Mouse (Mus musculus): Measurements from ENCODE around the gene Ccdc167.
A peak's percentile ranks its signal among the peaks of the same experiment; 100 is the strongest.

Ccdc167 gene

DNA sequence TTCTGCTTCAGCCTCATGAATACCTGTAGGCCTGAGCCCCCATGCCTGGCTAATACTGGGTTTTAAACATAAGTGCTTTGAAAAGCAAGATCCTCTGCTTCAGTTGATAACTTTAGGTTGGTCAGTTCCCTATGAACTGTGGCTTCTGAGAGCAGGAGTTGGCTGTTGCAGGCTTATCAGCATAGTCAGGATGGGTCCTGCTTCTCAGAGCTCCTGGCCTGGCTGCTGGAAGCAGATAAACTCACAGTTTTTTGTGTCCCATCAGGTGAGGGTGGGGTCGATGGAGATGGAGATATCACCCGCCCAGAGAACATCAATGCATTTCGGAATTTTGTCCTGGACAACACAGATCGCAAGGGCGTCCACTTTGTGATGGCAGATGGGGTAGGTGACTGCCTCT, 30.1 kb downstream of the Ccdc167 start:
- no peak for DNase-seq (ENCODE audit: low read depth in 2 of 2, low spot score in 2 of 2)

DNA sequence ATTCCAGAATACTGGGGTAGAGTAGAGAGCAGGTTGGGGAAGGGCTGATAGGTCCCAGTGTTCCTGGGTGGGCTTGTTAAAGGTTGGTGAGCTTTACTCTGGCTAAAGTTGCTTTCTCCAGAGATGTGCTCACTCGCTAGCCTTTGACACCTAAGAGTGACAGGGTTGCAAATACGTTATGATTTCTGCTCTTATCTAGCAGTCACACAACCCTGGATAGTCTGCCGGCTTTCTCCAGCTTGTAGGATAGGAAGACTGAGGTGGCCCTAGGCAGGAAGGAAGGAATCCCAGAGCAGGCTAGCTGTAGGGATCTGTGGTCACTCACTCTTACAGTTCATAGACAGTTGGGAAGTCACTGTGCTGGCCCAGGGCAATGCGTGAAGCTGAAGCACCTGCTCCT, 32.6 kb downstream of the Ccdc167 start:
- no peak for DNase-seq (ENCODE audit: low read depth in 2 of 2, low spot score in 2 of 2)

DNA sequence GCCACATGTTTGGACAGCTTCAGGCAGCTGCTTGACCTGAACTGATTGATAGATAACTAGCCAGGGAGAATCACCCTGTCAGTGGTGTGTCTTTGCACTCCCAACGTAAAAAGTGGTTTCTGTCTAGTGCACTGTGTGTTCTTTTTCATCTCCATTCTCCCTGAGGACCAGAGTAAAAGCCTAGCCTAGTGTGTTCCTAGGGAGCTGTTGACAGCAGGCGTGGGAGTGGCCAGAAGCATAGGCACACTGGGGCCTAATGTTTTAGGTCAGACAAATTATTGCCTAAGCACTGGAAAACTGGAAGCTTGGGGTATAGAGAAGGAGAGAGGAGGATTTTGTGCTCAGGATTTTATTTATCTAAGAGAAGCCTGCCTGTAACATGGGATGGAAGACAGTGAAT, 33.7 kb downstream of the Ccdc167 start:
- DNase-seq (ENCODE audit: low read depth in 2 of 2, low spot score in 2 of 2) = no peak

DNA sequence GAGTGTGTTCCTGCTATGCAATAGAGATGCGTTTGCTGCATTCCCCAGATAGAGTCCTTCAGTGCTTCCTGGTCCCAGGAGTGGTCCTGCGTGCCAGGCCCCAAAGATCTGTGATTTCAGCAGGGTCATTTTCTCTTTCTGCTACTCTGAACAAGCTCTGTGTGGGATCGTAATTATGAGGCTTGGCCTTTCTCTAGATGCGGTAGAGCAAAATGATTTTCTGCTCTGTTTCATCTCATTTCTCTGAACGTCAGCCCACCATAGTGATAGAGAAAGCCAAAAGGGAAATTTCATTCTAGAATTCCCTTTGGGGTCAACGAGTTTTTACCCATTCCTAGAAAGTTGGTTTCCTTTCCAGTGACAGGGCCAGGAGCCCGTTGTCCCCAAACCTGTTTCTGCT, 34.6 kb downstream of the Ccdc167 start:
- no peak for DNase-seq (ENCODE audit: low read depth in 2 of 2, low spot score in 2 of 2)

DNA sequence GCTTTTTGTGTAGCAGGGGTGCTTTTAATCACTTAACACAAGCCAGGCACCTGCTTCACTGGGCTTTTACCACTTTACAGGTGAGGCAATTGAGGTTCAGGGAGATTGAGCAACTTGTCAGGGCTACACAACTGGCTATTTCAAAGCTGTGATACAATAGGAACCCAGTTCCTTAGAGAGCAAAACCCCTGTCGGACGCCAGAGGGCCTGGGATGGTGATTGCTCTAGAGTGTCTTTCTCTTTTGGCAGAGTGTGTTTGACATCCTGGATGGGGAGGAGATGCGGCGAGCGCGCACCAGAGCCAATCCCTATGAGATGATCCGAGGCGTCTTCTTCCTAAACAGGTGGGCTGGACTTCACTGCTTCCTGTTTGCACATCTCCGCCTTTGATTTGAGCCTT, 35.2 kb downstream of the Ccdc167 start:
- no peak for DNase-seq (ENCODE audit: low read depth in 2 of 2, low spot score in 2 of 2)

DNA sequence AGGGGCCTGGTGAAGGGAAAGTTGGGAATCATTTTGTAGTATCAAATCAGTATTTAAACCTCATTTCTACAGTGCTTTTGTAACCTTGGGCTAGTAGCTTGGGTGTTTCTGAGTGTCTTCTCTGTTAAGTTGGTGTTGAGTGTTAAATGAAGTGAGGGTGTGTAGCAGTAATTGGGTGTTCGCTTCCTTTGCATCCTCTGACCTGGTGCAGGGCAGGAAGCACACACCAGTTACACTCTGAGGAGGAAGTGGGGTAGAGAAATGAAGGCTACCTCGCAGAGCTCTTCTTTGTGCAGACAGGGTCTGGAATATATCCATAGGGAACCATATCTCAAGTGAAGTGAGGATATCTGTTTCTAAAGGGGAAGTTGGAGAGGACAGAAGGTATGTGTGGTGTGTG, 35.9 kb downstream of the Ccdc167 start:
- no peak for DNase-seq (ENCODE audit: low read depth in 2 of 2, low spot score in 2 of 2)

- no peak for DNase-seq (ENCODE audit: low read depth in 2 of 2, low spot score in 2 of 2)
These were observed 36.7 kb downstream of the Ccdc167 start for GRCm38 (mm10) chr17:29680174-29680573.

DNA sequence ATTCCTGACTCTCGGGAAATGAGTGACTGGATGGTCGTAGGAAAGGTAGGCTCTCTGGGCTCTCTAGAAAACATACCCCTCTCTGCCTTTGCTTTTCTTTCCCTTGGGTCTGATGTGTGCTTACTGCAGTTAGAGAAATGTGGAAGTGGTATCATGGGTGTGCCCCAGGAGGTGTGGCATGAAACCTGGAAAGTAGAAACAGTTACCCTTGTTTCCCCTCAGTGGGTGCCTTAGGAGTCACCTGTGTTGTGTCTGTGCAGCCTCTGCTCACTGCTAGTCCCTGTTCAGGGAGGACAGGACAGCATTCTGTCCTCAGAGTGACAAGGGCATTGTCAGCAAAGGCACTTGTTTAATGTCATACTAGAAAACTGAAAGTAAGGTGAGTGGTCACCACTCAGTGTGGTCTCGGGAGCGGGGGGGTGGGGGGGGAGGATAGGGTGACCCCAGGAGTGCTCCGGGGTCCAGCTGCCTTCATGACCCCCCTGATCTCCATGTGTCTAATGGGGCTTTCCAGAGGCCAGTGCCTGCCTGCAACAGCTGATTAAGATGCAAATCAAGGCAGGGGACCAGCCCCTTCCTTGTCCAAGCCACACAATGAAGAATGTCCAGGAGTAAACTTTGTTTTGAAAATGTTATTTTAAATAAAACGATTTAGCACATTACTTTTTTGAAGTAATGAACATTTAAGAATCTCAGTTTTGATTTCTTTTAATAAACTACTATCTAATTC, 37.6 kb downstream of the Ccdc167 start:
- no peak for DNase-seq (ENCODE audit: low read depth in 2 of 2, low spot score in 2 of 2)

GRCm38 (mm10) chr17:29678526-29678925, 38.3 kb downstream of the Ccdc167 start:
- no peak for DNase-seq (ENCODE audit: low read depth in 2 of 2, low spot score in 2 of 2)

- DNase-seq (ENCODE audit: low read depth in 2 of 2, low spot score in 2 of 2) = no peak
These were observed 43.5 kb downstream of the Ccdc167 start for GRCm38 (mm10) chr17:29673325-29673724.

DNA sequence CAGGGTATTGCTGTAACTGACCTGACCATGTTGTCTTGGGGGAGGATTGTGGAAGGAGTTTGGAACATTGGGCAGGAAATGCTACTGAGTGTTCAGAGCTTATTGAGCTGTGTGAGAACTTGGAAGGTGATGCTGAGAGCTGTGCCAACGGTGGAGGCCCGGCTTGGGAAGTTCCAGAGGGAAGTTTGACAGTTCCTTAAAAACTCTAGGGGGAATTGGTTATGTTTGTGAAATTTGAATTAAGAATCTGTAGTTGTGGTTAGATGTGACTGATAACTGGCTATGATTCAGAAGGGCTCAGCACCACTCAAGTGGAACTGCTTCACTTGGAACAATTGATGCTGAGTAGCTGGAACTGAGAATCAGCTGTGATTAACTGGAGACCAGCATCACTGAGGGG, 45.8 kb downstream of the Ccdc167 start:
- DNase-seq (ENCODE audit: low read depth in 2 of 2, low spot score in 2 of 2) = no peak

DNA sequence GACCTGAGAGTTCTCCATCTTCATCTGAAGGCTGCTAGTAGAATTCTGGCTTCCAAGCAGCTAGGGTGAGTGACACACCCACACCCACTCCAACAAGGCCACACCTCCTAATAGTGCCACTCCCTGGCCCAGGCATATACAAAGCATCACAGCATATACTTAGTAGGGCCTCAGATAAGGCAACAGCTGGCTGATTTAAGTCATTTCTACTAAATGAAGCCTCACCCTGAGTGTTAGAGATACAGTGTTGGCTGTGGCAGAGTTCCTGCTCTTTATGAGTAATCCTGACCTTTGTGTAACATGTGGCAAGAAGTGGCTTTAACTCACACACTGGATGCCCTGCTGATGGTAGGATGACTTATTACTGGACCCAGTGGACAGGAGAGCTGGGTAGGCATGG, 46.9 kb downstream of the Ccdc167 start:
- no peak for DNase-seq (ENCODE audit: low read depth in 2 of 2, low spot score in 2 of 2)

- DNase-seq (ENCODE audit: low read depth in 2 of 2, low spot score in 2 of 2) = no peak
These were observed 47.8 kb downstream of the Ccdc167 start for GRCm38 (mm10) chr17:29669030-29669429.

- no peak for DNase-seq (ENCODE audit: low read depth in 2 of 2, low spot score in 2 of 2)
These were observed 48.5 kb downstream of the Ccdc167 start for GRCm38 (mm10) chr17:29668051-29668986.

DNA sequence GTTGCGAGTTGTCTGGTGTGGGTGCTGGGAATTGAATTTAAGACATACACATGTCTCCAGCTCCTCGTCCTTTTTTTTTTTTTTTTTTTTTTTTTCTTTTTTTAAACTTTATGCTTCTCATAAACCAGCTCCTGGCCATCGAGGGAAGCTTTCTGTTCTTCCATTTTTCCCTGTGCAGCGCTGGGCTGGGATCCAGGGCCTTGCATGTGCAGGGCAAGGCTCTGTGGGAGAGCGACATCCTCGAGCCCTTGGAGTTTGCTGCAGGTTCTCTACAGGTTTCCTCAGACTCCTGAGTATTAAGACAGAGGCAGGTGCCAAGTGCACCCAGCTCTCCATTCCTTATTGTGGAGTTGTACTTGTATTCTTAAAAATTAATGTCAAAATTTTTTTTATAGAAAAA, 54.7 kb downstream of the Ccdc167 start:
- no peak for DNase-seq (ENCODE audit: low read depth in 2 of 2, low spot score in 2 of 2)

GRCm38 (mm10) chr17:29660762-29661391, 56.0 kb downstream of the Ccdc167 start:
- peak; percentile 7 to 20 for DNase-seq (ENCODE audit: low read depth in 2 of 2, low spot score in 2 of 2)

DNA sequence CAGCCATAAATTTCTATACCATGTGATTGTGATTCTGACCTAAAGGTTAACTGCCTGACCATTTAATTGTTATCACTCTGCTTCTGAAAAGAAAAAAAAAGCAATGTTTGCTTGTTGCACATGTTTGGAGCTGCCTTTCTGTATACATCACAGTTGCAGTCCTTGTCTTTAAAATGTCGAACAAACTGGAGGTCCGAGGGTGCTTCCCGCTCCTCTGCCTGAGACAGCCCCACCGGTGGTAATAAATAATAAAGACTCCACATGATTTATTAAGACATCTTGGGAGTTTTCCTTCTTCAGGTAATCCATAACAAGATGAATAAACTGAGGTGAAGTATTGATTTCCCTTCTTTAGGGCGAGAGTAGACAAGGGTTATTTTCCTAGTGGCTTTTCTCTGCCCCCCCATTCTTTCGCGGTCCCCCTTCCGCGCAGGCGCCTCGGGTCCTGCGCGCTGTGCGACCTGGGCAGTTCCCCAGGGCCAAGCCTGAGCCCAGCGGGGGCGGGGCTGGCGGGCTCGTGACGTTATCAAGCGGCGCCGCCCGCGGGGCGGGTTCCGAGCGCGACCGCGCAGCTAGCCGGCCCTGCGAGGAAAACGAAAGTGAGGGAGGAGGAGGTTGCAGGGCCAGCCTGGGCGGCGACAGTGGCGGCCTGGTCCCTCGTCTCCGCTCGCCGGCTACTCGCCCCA, 56.6 kb downstream of the Ccdc167 start, which contains the start of gene Cmtr1:
Cmtr1 (plus strand) TSS at position 520 of the 686 bp plus-strand sequence.
- DNase-seq (ENCODE audit: low read depth in 2 of 2, low spot score in 2 of 2) = peak; percentile 91 to 95

DNA sequence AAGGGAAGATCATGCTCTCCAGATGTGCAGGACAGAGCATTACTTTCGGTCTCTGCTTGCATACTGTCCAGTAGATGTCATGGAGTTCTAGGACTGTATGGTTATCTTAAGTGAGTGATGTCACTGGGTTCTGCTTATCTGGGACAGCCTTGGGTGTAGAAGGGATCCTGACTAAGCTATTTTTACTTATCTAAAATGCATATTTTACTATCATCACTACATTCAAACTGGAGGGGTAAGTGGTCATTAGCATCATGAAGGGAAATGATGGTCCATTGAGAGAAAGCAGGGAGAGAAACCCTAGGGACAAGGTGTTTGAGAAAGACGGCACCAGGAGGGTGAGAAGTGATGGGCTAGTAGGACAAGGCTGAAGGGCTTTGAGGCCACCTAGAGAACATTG, 58.6 kb downstream of the Ccdc167 start:
- DNase-seq (ENCODE audit: low read depth in 2 of 2, low spot score in 2 of 2) = no peak

- no peak for DNase-seq (ENCODE audit: low read depth in 2 of 2, low spot score in 2 of 2)
These were observed 74.6 kb downstream of the Ccdc167 start for GRCm38 (mm10) chr17:29642219-29642618.

GRCm38 (mm10) chr17:29640971-29641370, 75.9 kb downstream of the Ccdc167 start:
- DNase-seq (ENCODE audit: low read depth in 2 of 2, low spot score in 2 of 2) = no peak

DNA sequence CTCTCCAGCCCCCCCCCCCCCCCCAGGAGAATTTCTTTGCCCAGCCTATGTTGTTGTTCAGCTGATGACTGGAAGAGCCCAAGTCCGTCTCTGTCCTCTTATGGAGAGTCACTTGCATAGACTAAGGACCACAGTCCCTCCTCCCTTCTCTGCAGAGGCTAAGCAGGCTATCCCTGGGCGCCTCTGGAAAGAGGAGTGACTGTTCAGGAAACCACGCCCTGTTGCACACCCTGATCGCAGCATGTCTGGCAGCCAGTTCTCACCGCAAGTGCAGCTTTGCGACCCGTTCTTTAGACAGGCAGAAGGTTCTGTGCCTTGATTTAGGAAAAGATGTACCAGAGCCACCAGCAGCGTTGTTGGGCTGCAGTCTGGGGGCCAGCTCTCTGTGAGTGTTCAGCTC, 78.9 kb downstream of the Ccdc167 start:
- DNase-seq (ENCODE audit: low read depth in 2 of 2, low spot score in 2 of 2) = peak in 1 of 2 experiments; percentile 4

Measured in CD8-positive naive resting alpha-beta T cell, adult 2 months (primary cell).